In genomic region chr1:106077166-106077565, GRCm38 (mm10) we compare ENCODE assay signal across 17 mouse cellular contexts.
DNase-seq lines count a peak whose midpoint lies in the region; ATAC-seq and TF ChIP-seq lines count a peak whose summit lies in the region.
"Had no signal": no experiment of that assay in that cellular context is flagged by ENCODE, and none has a peak within 500 bp of the region (broad histone marks: within the 10 kb centered on the region; RNA-seq: fewer than 3 reads in every experiment).

No protein-coding gene starts in this region.

- no peak overlapping the region for H3K4me3 ChIP-seq in heart, embryonic 11.5 days (ENCODE audit: low read depth, low read length)
- H3K4me3 ChIP-seq in kidney, adult 2 months (ENCODE audit: insufficient read depth, low read depth, low read length): no peak overlapping the region
- no peak overlapping the region for H3K4me3 ChIP-seq in kidney, embryonic 14.5 days (ENCODE audit: low read length)
- H3K4me3 ChIP-seq in kidney, postnatal 0 days (replicated peaks; ENCODE audit: low read depth, low read length): no peak overlapping the region
- H3K4me3 ChIP-seq: embryonic facial prominence, embryonic 15.5 days; forebrain, embryonic 12.5 days; midbrain, embryonic 15.5 days; neural tube, embryonic 12.5 days had no signal

- H3K4me2 ChIP-seq in heart, embryonic 11.5 days: no peak overlapping the region
- no peak overlapping the region for H3K4me2 ChIP-seq in kidney, embryonic 14.5 days (replicated peaks; ENCODE audit: low read depth, low read length)
- H3K4me2 ChIP-seq in kidney, postnatal 0 days (ENCODE audit: low read length): no peak overlapping the region
- H3K4me2 ChIP-seq: embryonic facial prominence, embryonic 15.5 days; forebrain, embryonic 12.5 days; hindbrain, embryonic 14.5 days; midbrain, embryonic 15.5 days; neural tube, embryonic 12.5 days had no signal

- ATAC-seq in heart, embryonic 11.5 days (replicated peaks; ENCODE audit: insufficient number of reproducible peaks, low FRiP score, low TSS enrichment): no peak
- no peak for ATAC-seq in kidney, embryonic 14.5 days (ENCODE audit: low FRiP score, low TSS enrichment)
- ATAC-seq in kidney, postnatal 0 days (replicated peaks; ENCODE audit: low FRiP score, low read depth): no peak
- ATAC-seq: midbrain, embryonic 15.5 days had no signal

- no peaks in the 10 kb centered on the region for H3K36me3 ChIP-seq in heart, embryonic 11.5 days (ENCODE audit: control insufficient read depth, insufficient read depth, low read length)
- no peaks in the 10 kb centered on the region for H3K36me3 ChIP-seq in kidney, adult 2 months (ENCODE audit: control insufficient read depth, insufficient read depth, low read length)
- H3K36me3 ChIP-seq in kidney, embryonic 14.5 days (ENCODE audit: control insufficient read depth, insufficient read depth, low read length): no peaks in the 10 kb centered on the region
- H3K36me3 ChIP-seq in kidney, postnatal 0 days (ENCODE audit: insufficient read depth, low read length): no peaks in the 10 kb centered on the region
- H3K36me3 ChIP-seq: embryonic facial prominence, embryonic 15.5 days; forebrain, embryonic 12.5 days; midbrain, embryonic 15.5 days; neural tube, embryonic 12.5 days had no signal

- 64% methylated on average over 3 of the region's 3 CpGs for WGBS in heart, embryonic 11.5 days (ENCODE audit: insufficient replicate concordance)
- 67% methylated on average over 3 of the region's 3 CpGs for WGBS in kidney, adult 2 months
- 80% methylated on average over 3 of the region's 3 CpGs for WGBS in kidney, embryonic 14.5 days
- whole genome bisulfite sequencing in kidney, postnatal 0 days: 72% methylated on average over 3 of the region's 3 CpGs

- no peak for TF ChIP-seq POLR2A in kidney, adult 2 months (IDR thresholded peaks at IDR 0.05; ENCODE audit: low read depth, low read length)

- no peaks in the 10 kb centered on the region for H3K27me3 ChIP-seq in heart, embryonic 11.5 days (ENCODE audit: control insufficient read depth, insufficient read depth, low read length)
- no peaks in the 10 kb centered on the region for H3K27me3 ChIP-seq in kidney, adult 2 months (replicated peaks; ENCODE audit: control insufficient read depth, insufficient read depth, low read length)
- H3K27me3 ChIP-seq in kidney, embryonic 14.5 days (ENCODE audit: control insufficient read depth, insufficient read depth, low read length): no peaks in the 10 kb centered on the region
- no peaks in the 10 kb centered on the region for H3K27me3 ChIP-seq in kidney, postnatal 0 days (ENCODE audit: insufficient read depth, low read length)
- H3K27me3 ChIP-seq: embryonic facial prominence, embryonic 15.5 days; forebrain, embryonic 12.5 days; midbrain, embryonic 15.5 days; neural tube, embryonic 12.5 days had no signal

- no peaks in the 10 kb centered on the region for H3K4me1 ChIP-seq in heart, embryonic 11.5 days (ENCODE audit: control insufficient read depth, insufficient read depth, low read length)
- no peaks in the 10 kb centered on the region for H3K4me1 ChIP-seq in kidney, adult 2 months (ENCODE audit: control insufficient read depth, insufficient read depth, low read length)
- H3K4me1 ChIP-seq in kidney, embryonic 14.5 days (ENCODE audit: control insufficient read depth, insufficient read depth, low read length): peaks cover under 1% of the 10 kb centered on the region; the same call in 1 of the 2 replicates
- no peaks in the 10 kb centered on the region for H3K4me1 ChIP-seq in kidney, postnatal 0 days (replicated peaks; ENCODE audit: insufficient read depth, low read length)
- H3K4me1 ChIP-seq: embryonic facial prominence, embryonic 15.5 days had no signal

- H3K27ac ChIP-seq in heart, embryonic 11.5 days (ENCODE audit: low read depth, low read length): no peak overlapping the region
- H3K27ac ChIP-seq in kidney, adult 2 months (ENCODE audit: insufficient read depth, low read depth, low read length): peak overlapping the region; percentile 80
- H3K27ac ChIP-seq in kidney, embryonic 14.5 days (ENCODE audit: low read depth, low read length): no peak overlapping the region
- no peak overlapping the region for H3K27ac ChIP-seq in kidney, postnatal 0 days
- H3K27ac ChIP-seq: embryonic facial prominence, embryonic 15.5 days; forebrain, embryonic 12.5 days; hindbrain, embryonic 14.5 days; midbrain, embryonic 15.5 days; neural tube, embryonic 12.5 days had no signal

- H3K9me3 ChIP-seq in heart, embryonic 11.5 days (replicated peaks; ENCODE audit: control insufficient read depth, low read length): no peaks in the 10 kb centered on the region
- no peaks in the 10 kb centered on the region for H3K9me3 ChIP-seq in kidney, embryonic 14.5 days (ENCODE audit: control insufficient read depth, low read length)
- no peaks in the 10 kb centered on the region for H3K9me3 ChIP-seq in kidney, postnatal 0 days (replicated peaks; ENCODE audit: low read length)
- H3K9me3 ChIP-seq: embryonic facial prominence, embryonic 15.5 days; forebrain, embryonic 12.5 days; midbrain, embryonic 15.5 days; neural tube, embryonic 12.5 days had no signal

- no peak for TF ChIP-seq CTCF in kidney, adult 2 months (conservative IDR thresholded peaks at IDR 0.05; ENCODE audit: insufficient read depth, insufficient read length, low read depth, low read length)
- no peak for TF ChIP-seq CTCF in kidney, postnatal 0 days (IDR thresholded peaks at IDR 0.05; ENCODE audit: low read depth)

- peak; percentile 97 for DNase-seq in heart, adult 11 months
- peak; percentile 79 for DNase-seq in kidney, adult 2 months
- DNase-seq in kidney, postnatal 0 days (ENCODE audit: low spot score): peak; percentile 36
- DNase-seq in lung, postnatal 14 days: peak; percentile 41
- DNase-seq in urinary bladder, postnatal 36 days (ENCODE audit: low spot score in 2 of 2): no peak
- DNase-seq in right cerebral cortex, postnatal 14 days: no peak
- DNase-seq: adrenal gland, postnatal 14 days; B cell, adult 2 months; cerebellum, adult 9-11 months; thymus, adult 18-20 months had no signal

- no peak overlapping the region for H3K9ac ChIP-seq in heart, embryonic 11.5 days (ENCODE audit: low read depth, low read length)
- H3K9ac ChIP-seq in kidney, embryonic 14.5 days (ENCODE audit: low read depth, low read length): no peak overlapping the region
- no peak overlapping the region for H3K9ac ChIP-seq in kidney, postnatal 0 days (ENCODE audit: low read depth, low read length)
- H3K9ac ChIP-seq: embryonic facial prominence, embryonic 15.5 days; forebrain, embryonic 12.5 days; hindbrain, embryonic 14.5 days; midbrain, embryonic 15.5 days; neural tube, embryonic 12.5 days had no signal

Comparison
In these comparisons a context has a peak if more than half of its experiments do, and no peak if none do; other contexts are left out.
1. DNase-seq: peak in heart, adult 11 months (single experiment), kidney, adult 2 months (single experiment), kidney, postnatal 0 days (single experiment) and lung, postnatal 14 days (single experiment); none in urinary bladder, postnatal 36 days (0 of 2) and right cerebral cortex, postnatal 14 days (single experiment).